Mouse (Mus musculus): Measurements from ENCODE around the gene Bcor. TPM values are rescaled to one million over a fixed set of nuclear protein-coding genes. Genes with fewer than 3 reads are reported as not detected.

Gene Bcor
- total and polyA plus RNA-seq, 3 experiments = 44.6 to 88.7 (median 61.6) TPM

GRCm38 (mm10) chrX:12146263-12146662, 13.9 kb downstream of the Bcor start:
- Histone ChIP-seq H3K36me3 (ENCODE audit: control insufficient read depth in 1 of 2, insufficient read depth in 2 of 2, low read length in 2 of 2) (no peaks in the 10 kb centered on the region), H3K27me3 (ENCODE audit: control insufficient read depth in 1 of 2, insufficient read depth in 2 of 2, low read length in 2 of 2) (no peaks in the 10 kb centered on the region), H3K9ac (ENCODE audit: control insufficient read depth, low read depth, low read length, poor library complexity, severe bottlenecking) (no peak overlapping the region), H3K27ac (ENCODE audit: control insufficient read depth, low read depth, low read length) (no peak overlapping the region), H3K9me3 (replicated peaks; ENCODE audit: insufficient read depth, low read length) (no peaks in the 10 kb centered on the region), H3K4me3 (ENCODE audit: control insufficient read depth in 1 of 2, insufficient read depth in 1 of 2, low read depth in 2 of 2, low read length in 2 of 2) (no peak overlapping the region), H3K79me2 (ENCODE audit: control insufficient read depth, insufficient read depth, low read length, poor library complexity) (no peaks in the 10 kb centered on the region), H3K4me1 (ENCODE audit: control insufficient read depth in 1 of 2, insufficient read depth in 2 of 2, low read length in 2 of 2) (no peaks in the 10 kb centered on the region)
- no peak for DNase-seq (ENCODE audit: low read depth, low spot score)
- no peak for TF ChIP-seq POLR2AphosphoS2 (IDR thresholded peaks at IDR 0.05; ENCODE audit: low read length)
- no peak for TF ChIP-seq MYB (IDR thresholded peaks at IDR 0.05; ENCODE audit: low read depth, low read length)
- TF ChIP-seq JUND (IDR thresholded peaks at IDR 0.05; ENCODE audit: low read depth, low read length) = no peak
- no peak for TF ChIP-seq BHLHE40 (IDR thresholded peaks at IDR 0.05; ENCODE audit: borderline replicate concordance, low read depth, low read length)
- TF ChIP-seq ETS1 (IDR thresholded peaks at IDR 0.05; ENCODE audit: low read depth, low read length) = no peak

GRCm38 (mm10) chrX:12142832-12143231, 17.3 kb downstream of the Bcor start:
- Histone ChIP-seq H3K9me3 (replicated peaks; ENCODE audit: insufficient read depth, low read length) (no peaks in the 10 kb centered on the region), H3K4me3 (ENCODE audit: control insufficient read depth in 1 of 2, insufficient read depth in 1 of 2, low read depth in 2 of 2, low read length in 2 of 2) (no peak overlapping the region), H3K27ac (ENCODE audit: control insufficient read depth, low read depth, low read length) (no peak overlapping the region), H3K4me1 (ENCODE audit: control insufficient read depth in 1 of 2, insufficient read depth in 2 of 2, low read length in 2 of 2) (no peaks in the 10 kb centered on the region), H3K79me2 (ENCODE audit: control insufficient read depth, insufficient read depth, low read length, poor library complexity) (no peaks in the 10 kb centered on the region), H3K27me3 (ENCODE audit: control insufficient read depth in 1 of 2, insufficient read depth in 2 of 2, low read length in 2 of 2) (no peaks in the 10 kb centered on the region), H3K9ac (ENCODE audit: control insufficient read depth, low read depth, low read length, poor library complexity, severe bottlenecking) (no peak overlapping the region), H3K36me3 (ENCODE audit: control insufficient read depth in 1 of 2, insufficient read depth in 2 of 2, low read length in 2 of 2) (no peaks in the 10 kb centered on the region)
- TF ChIP-seq USF1 (IDR thresholded peaks at IDR 0.05; ENCODE audit: low read depth, low read length) (no peak), CTCF (IDR thresholded peaks at IDR 0.05 in 2 of 3, conservative IDR thresholded peaks at IDR 0.05 in 1 of 3; ENCODE audit: control insufficient read depth in 1 of 3, insufficient read depth in 1 of 3, low read depth in 2 of 3, low read length in 3 of 3, poor library complexity in 1 of 3, severe bottlenecking in 1 of 3) (no peak), NELFE (IDR thresholded peaks at IDR 0.05; ENCODE audit: low read depth, low read length) (no peak), TBP (IDR thresholded peaks at IDR 0.05; ENCODE audit: low read depth, low read length) (no peak), POLR2AphosphoS2 (IDR thresholded peaks at IDR 0.05; ENCODE audit: low read length) (no peak)
- DNase-seq (ENCODE audit: low read depth, low spot score) = no peak

GRCm38 (mm10) chrX:12140086-12140740, 19.9 kb downstream of the Bcor start:
- no peak for TF ChIP-seq JUND (IDR thresholded peaks at IDR 0.05; ENCODE audit: low read depth, low read length)
- no peak for TF ChIP-seq EP300 (IDR thresholded peaks at IDR 0.05; ENCODE audit: low read depth in 1 of 2, low read length in 2 of 2)
- no peak for TF ChIP-seq UBTF (IDR thresholded peaks at IDR 0.05; ENCODE audit: borderline replicate concordance, insufficient read depth, low read depth, low read length)
- TF ChIP-seq MAZ (IDR thresholded peaks at IDR 0.05; ENCODE audit: low read depth, low read length) = no peak
- TF ChIP-seq HCFC1 (IDR thresholded peaks at IDR 0.05; ENCODE audit: low read depth, low read length) = no peak
- no peak for TF ChIP-seq SIN3A (IDR thresholded peaks at IDR 0.05; ENCODE audit: low read length)
- TF ChIP-seq CTCF (IDR thresholded peaks at IDR 0.05 in 2 of 3, conservative IDR thresholded peaks at IDR 0.05 in 1 of 3; ENCODE audit: control insufficient read depth in 1 of 3, insufficient read depth in 1 of 3, low read depth in 2 of 3, low read length in 3 of 3, poor library complexity in 1 of 3, severe bottlenecking in 1 of 3) = no peak
- no peak for TF ChIP-seq TCF12 (IDR thresholded peaks at IDR 0.05; ENCODE audit: low read depth, low read length)
- no peak for TF ChIP-seq USF1 (IDR thresholded peaks at IDR 0.05; ENCODE audit: low read depth, low read length)
- no peak for TF ChIP-seq ELF1 (IDR thresholded peaks at IDR 0.05; ENCODE audit: low read depth, low read length)
- TF ChIP-seq ETS1 (IDR thresholded peaks at IDR 0.05; ENCODE audit: low read depth, low read length) = no peak
- no peak for TF ChIP-seq NRF1 (IDR thresholded peaks at IDR 0.05; ENCODE audit: insufficient read depth, low read depth, low read length, poor library complexity, severe bottlenecking)
- TF ChIP-seq MXI1 (IDR thresholded peaks at IDR 0.05; ENCODE audit: low read depth, low read length) = no peak
- TF ChIP-seq MAX (IDR thresholded peaks at IDR 0.05; ENCODE audit: low read length) = no peak
- TF ChIP-seq RCOR1 (IDR thresholded peaks at IDR 0.05; ENCODE audit: low read depth, low read length) = no peak
- TF ChIP-seq E2F4 (IDR thresholded peaks at IDR 0.05; ENCODE audit: borderline replicate concordance, low read depth, low read length) = no peak
- TF ChIP-seq POLR2A (IDR thresholded peaks at IDR 0.05; ENCODE audit: control insufficient read depth in 1 of 2, insufficient read depth in 1 of 2, low read depth in 1 of 2, low read length in 2 of 2, poor library complexity in 1 of 2) = no peak
- no peak for TF ChIP-seq USF2 (IDR thresholded peaks at IDR 0.05; ENCODE audit: borderline replicate concordance in 1 of 2, insufficient read depth in 1 of 2, low read depth in 1 of 2, low read length in 2 of 2)
- no peak for TF ChIP-seq POLR2AphosphoS2 (IDR thresholded peaks at IDR 0.05; ENCODE audit: low read length)
- no peak for TF ChIP-seq CHD1 (IDR thresholded peaks at IDR 0.05; ENCODE audit: low read depth, low read length)
- Histone ChIP-seq H3K36me3 (ENCODE audit: control insufficient read depth in 1 of 2, insufficient read depth in 2 of 2, low read length in 2 of 2) (no peaks in the 10 kb centered on the region), H3K27ac (ENCODE audit: control insufficient read depth, low read depth, low read length) (no peak overlapping the region), H3K27me3 (ENCODE audit: control insufficient read depth in 1 of 2, insufficient read depth in 2 of 2, low read length in 2 of 2) (no peaks in the 10 kb centered on the region), H3K9me3 (replicated peaks; ENCODE audit: insufficient read depth, low read length) (no peaks in the 10 kb centered on the region), H3K79me2 (ENCODE audit: control insufficient read depth, insufficient read depth, low read length, poor library complexity) (no peaks in the 10 kb centered on the region; the same call in 1 of the 2 replicates), H3K4me3 (ENCODE audit: control insufficient read depth in 1 of 2, insufficient read depth in 1 of 2, low read depth in 2 of 2, low read length in 2 of 2) (no peak overlapping the region), H3K4me1 (ENCODE audit: control insufficient read depth in 1 of 2, insufficient read depth in 2 of 2, low read length in 2 of 2) (no peaks in the 10 kb centered on the region), H3K9ac (ENCODE audit: control insufficient read depth, low read depth, low read length, poor library complexity, severe bottlenecking) (no peak overlapping the region)
- DNase-seq (ENCODE audit: low read depth, low spot score) = no peak
